Mouse (Mus musculus): ENCODE results near the gene Parvg. TPM values are rescaled to one million over a fixed set of nuclear protein-coding genes. Genes with fewer than 3 reads are reported as not detected.

The Parvg gene
- polyA plus RNA-seq, 1 experiment from 2014 or later: 1.1 TPM

GRCm38 (mm10) chr15:84385995-84386565, 62.3 kb downstream of the Parvg start:
- Histone ChIP-seq H3K4me1 (ENCODE audit: control insufficient read depth, insufficient read depth, low read length) (no peaks in the 10 kb centered on the region), H3K4me3 (ENCODE audit: low read depth, low read length) (no peak overlapping the region), H3K9ac (ENCODE audit: low read depth, low read length) (no peak overlapping the region), H3K36me3 (ENCODE audit: control insufficient read depth, insufficient read depth, low read length) (0 out of 2 replicates have a peak, but pooled peaks cover 7% of the 10 kb centered on the region), H3K9me3 (replicated peaks; ENCODE audit: control insufficient read depth, low read length, poor library complexity, severe bottlenecking) (peaks cover 17% of the 10 kb centered on the region), H3K27ac (ENCODE audit: low read length) (no peak overlapping the region), H3K27me3 (ENCODE audit: control insufficient read depth, insufficient read depth, low read depth, low read length) (no peaks in the 10 kb centered on the region), H3K4me2 (ENCODE audit: low read length) (no peak overlapping the region)
- no peak for ATAC-seq
- 93% methylated on average over 8 of the region's 8 CpGs for WGBS

DNA sequence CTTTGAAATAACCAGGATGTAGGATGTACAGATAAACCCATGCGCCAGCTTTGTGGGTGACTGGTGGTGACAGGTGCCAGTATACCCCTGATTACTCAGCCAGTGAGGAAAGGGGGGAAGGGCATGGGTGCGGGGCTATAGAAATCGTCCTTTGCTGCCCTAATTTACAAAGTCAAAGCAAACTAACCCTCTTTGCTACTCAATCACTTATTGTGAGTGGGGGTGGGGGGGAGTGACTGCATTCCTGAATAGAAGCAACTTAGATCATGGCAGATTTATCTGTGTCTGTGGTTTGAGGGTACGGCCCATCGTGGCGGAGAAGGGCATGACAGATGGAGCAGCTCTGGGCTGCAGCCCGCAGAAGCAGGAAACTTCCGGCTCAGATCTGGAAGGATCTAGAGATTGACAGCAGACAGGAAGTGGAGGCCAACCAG, 64.9 kb downstream of the Parvg start:
- no peak overlapping the region for H3K27ac ChIP-seq (ENCODE audit: low read length)
- ATAC-seq: no peak
- no peak overlapping the region for H3K4me3 ChIP-seq (ENCODE audit: low read depth, low read length)
- H3K4me2 ChIP-seq (ENCODE audit: low read length): no peak overlapping the region
- H3K9ac ChIP-seq (ENCODE audit: low read depth, low read length): no peak overlapping the region
- 0 out of 2 replicates have a peak, but pooled peaks cover 10% of the 10 kb centered on the region for H3K36me3 ChIP-seq (ENCODE audit: control insufficient read depth, insufficient read depth, low read length)
- no peaks in the 10 kb centered on the region for H3K27me3 ChIP-seq (ENCODE audit: control insufficient read depth, insufficient read depth, low read depth, low read length)
- peaks cover 21% of the 10 kb centered on the region for H3K9me3 ChIP-seq (replicated peaks; ENCODE audit: control insufficient read depth, low read length, poor library complexity, severe bottlenecking)
- peaks cover 10% of the 10 kb centered on the region for H3K4me1 ChIP-seq (ENCODE audit: control insufficient read depth, insufficient read depth, low read length)
- 94% methylated on average over 8 of the region's 8 CpGs for WGBS

- ATAC-seq: no peak
- WGBS: 96% methylated on average over 4 of the region's 4 CpGs
- no peak overlapping the region for H3K9ac ChIP-seq (ENCODE audit: low read depth, low read length)
Observed at GRCm38 (mm10) chr15:84392131-84392530, 68.3 kb downstream of the Parvg start.

More at GRCm38 (mm10) chr15:84392131-84392530, 68.3 kb downstream of the Parvg start:
- Histone ChIP-seq H3K27ac (ENCODE audit: low read length) (no peak overlapping the region), H3K4me3 (ENCODE audit: low read depth, low read length) (no peak overlapping the region), H3K9me3 (replicated peaks; ENCODE audit: control insufficient read depth, low read length, poor library complexity, severe bottlenecking) (peaks cover 17% of the 10 kb centered on the region), H3K27me3 (ENCODE audit: control insufficient read depth, insufficient read depth, low read depth, low read length) (no peaks in the 10 kb centered on the region), H3K4me2 (ENCODE audit: low read length) (no peak overlapping the region), H3K36me3 (ENCODE audit: control insufficient read depth, insufficient read depth, low read length) (0 out of 2 replicates have a peak, but pooled peaks cover 10% of the 10 kb centered on the region), H3K4me1 (ENCODE audit: control insufficient read depth, insufficient read depth, low read length) (peaks cover 19% of the 10 kb centered on the region)

Other genes with a start within 250 kb of the Parvg start
- 100.0 and 114 TPM in 2 replicates for gene Sult4a1, start 218.3 kb upstream of the Parvg start, polyA plus RNA-seq (2015; fragmentation: Nextera tagmentation; extraction: Ambion mirVana)
- not detected in 2 replicates for gene Pnpla5, start 200.9 kb upstream of the Parvg start, polyA plus RNA-seq (2015; fragmentation: Nextera tagmentation; extraction: Ambion mirVana)
- gene Pnpla3, start 156.2 kb upstream of the Parvg start, polyA plus RNA-seq (2015; fragmentation: Nextera tagmentation; extraction: Ambion mirVana): 7.0 and 7.1 TPM in 2 replicates
- 90.6 and 93.8 TPM in 2 replicates for gene Samm50, start 131.8 kb upstream of the Parvg start, polyA plus RNA-seq (2015; fragmentation: Nextera tagmentation; extraction: Ambion mirVana)
- gene Parvb, start 92.0 kb upstream of the Parvg start, polyA plus RNA-seq (2015; fragmentation: Nextera tagmentation; extraction: Ambion mirVana): 4.3 and 4.7 TPM in 2 replicates
- gene Shisal1, start 123.1 kb downstream of the Parvg start, polyA plus RNA-seq (2015; fragmentation: Nextera tagmentation; extraction: Ambion mirVana): 20.3 and 24.1 TPM in 2 replicates
- 75.4 and 79.1 TPM in 2 replicates for gene Rtl6, start 233.8 kb downstream of the Parvg start, polyA plus RNA-seq (2015; fragmentation: Nextera tagmentation; extraction: Ambion mirVana)

Measured in midbrain, embryonic 16.5 days (tissue).